Mouse (Mus musculus) limb, embryonic 11.5 days (tissue): ENCODE results near the gene Med4. TPM values are rescaled to one million over a fixed set of nuclear protein-coding genes. Genes with fewer than 3 reads are reported as not detected.

Experiments used
- ATAC-seq: fragments of 200-750 bp; cut with Nextera tagmentation; 2 replicates; pipeline ENCODE4 v1.8.0; 2017; ENCODE audit warnings: low read depth; ENCODE audit not compliant: insufficient number of reproducible peaks, low FRiP score, low TSS enrichment
- DNase-seq: peaks from one replicate; pipeline ENCODE4 v3.0.0-alpha.2; 2015; ENCODE audit warnings: low spot score
- H3K27ac ChIP-seq: fragments of 300-500 bp; sonication (generic); replicated peaks from 2 replicates; pipeline ENCODE4 v1.5.1; 2014; ENCODE audit warnings: low read depth, mild to moderate bottlenecking, low read length
- H3K27me3 ChIP-seq: fragments of 300-500 bp; sonication (generic); 2 replicates; pipeline ENCODE4 v1.6.1; 2014; ENCODE audit warnings: mild to moderate bottlenecking, low read length, mixed read lengths; ENCODE audit not compliant: control insufficient read depth, insufficient read depth
- H3K36me3 ChIP-seq: fragments of 300-500 bp; sonication (generic); 2 replicates; pipeline ENCODE4 v1.6.1; 2014; ENCODE audit warnings: mild to moderate bottlenecking, low read length, moderate library complexity, mixed read lengths; ENCODE audit not compliant: control insufficient read depth, insufficient read depth
- H3K4me1 ChIP-seq: fragments of 300-500 bp; sonication (generic); 2 replicates; pipeline ENCODE4 v1.6.1; 2014; ENCODE audit warnings: low read length, mixed read lengths; ENCODE audit not compliant: control insufficient read depth, insufficient read depth
- H3K4me2 ChIP-seq: fragments of 300-500 bp; sonication (generic); 2 replicates; pipeline ENCODE4 v1.6.1; 2014; ENCODE audit warnings: low read depth, mild to moderate bottlenecking, moderate library complexity; ENCODE audit not compliant: severe bottlenecking
- H3K4me3 ChIP-seq: fragments of 300-500 bp; sonication (generic); 2 replicates; pipeline ENCODE4 v1.5.1; 2014; ENCODE audit warnings: low read depth, low read length
- H3K9ac ChIP-seq: fragments of 300-500 bp; sonication (generic); 2 replicates; pipeline ENCODE4 v1.6.1; 2014; ENCODE audit warnings: mild to moderate bottlenecking, low read length
- H3K9me3 ChIP-seq: fragments of 300-500 bp; sonication (generic); 2 replicates; pipeline ENCODE4 v1.6.1; 2016; ENCODE audit warnings: low read length; ENCODE audit not compliant: control insufficient read depth
- WGBS: fragments of 180-500 bp; shearing (Covaris S2); extraction: QIAGEN DNeasy Blood & Tissue Kit; methylation state at CpG from one replicate; pipeline ENCODE4 v1.1.7; 2014; 5-methylcytosine and 5-hydroxymethylcytosine counted together
- polyA plus RNA-seq: library from polyadenylated mRNA; unstranded; fragments of >200 nt; fragmentation: Nextera tagmentation; extraction: Ambion mirVana; gene quantifications from 2 replicates; pipeline ENCODE4 v1.2.1, GENCODE M21; 2014

Med4 gene
- polyA plus RNA-seq, 1 experiment from 2014 or later: 119 TPM

DNA sequence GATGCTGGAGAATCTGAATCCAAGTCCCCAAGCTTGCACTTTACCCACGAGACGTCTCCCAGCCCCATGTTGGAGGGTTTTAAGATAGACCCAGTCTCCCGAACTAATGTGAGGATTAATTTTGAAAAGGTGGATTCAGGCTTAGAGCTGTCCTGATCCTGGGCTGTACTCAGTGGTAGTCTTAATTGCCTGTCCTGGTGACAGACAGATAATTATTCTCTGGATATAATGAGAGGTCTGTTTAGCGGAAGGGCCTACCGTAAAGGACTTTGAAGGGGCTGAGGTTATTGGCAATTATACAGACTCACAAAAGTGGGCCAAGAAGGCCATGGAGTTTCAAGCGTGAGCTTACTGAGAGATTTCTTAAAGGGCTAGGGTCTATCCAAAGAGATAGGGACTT lies 34.0 kb downstream of the Med4 start:
- no peaks in the 10 kb centered on the region for H3K27me3 ChIP-seq
- DNase-seq (no peak), ATAC-seq (no peak)
- H3K9me3 ChIP-seq: no peaks in the 10 kb centered on the region
- H3K4me2 ChIP-seq: no peak overlapping the region
- no peaks in the 10 kb centered on the region for H3K36me3 ChIP-seq
- H3K4me1 ChIP-seq: no peaks in the 10 kb centered on the region
- H3K9ac ChIP-seq: no peak overlapping the region
- H3K4me3 ChIP-seq: no peak overlapping the region
- no peak overlapping the region for H3K27ac ChIP-seq
- WGBS: 58% methylated on average over 6 of the region's 6 CpGs

DNA sequence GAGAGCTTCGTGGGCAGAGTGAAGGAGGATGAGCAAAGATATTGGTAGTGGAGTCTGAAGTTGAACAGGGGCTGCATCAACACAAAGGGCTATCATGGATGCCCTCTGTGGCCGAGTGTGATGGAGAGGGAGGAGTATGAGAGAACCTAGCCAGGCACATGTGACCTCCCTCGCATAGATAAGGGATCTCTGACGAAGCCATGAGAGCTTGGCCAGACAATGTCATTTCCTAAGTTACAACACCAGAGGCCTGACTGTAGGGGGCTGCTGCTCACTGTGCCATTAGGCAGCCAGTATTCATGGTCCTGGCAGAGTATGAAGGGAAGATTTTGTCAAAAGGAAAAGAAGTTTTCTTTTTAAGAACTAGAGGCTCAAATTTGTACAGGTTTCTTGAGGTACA lies 37.2 kb downstream of the Med4 start:
- H3K27me3 ChIP-seq: no peaks in the 10 kb centered on the region
- no peak overlapping the region for H3K4me3 ChIP-seq
- DNase-seq (no peak), ATAC-seq (no peak)
- no peak overlapping the region for H3K27ac ChIP-seq
- H3K9ac ChIP-seq: no peak overlapping the region
- no peaks in the 10 kb centered on the region for H3K36me3 ChIP-seq
- no peaks in the 10 kb centered on the region for H3K4me1 ChIP-seq
- 64% methylated on average over 4 of the region's 4 CpGs for WGBS
- H3K4me2 ChIP-seq: no peak overlapping the region
- no peaks in the 10 kb centered on the region for H3K9me3 ChIP-seq

DNA sequence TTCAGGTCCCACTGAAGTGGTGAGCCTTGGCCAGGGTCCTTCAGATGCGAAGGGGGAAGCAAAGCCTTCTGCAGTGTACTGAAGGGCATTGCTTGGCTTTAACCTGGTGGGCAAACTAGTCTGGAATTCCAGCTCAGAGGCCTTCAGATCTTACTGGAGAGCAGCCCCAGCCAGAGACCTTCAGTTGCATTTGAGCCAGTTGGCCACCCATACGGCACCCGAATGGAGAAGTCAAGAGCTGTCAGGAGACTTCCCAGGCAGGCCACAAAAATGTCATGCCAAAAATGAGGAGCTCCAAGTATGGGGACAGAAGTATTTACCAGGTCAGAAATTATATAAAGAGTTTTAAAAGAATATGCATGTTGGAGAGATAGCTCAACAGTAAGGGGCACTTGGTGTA lies 38.2 kb downstream of the Med4 start, which contains the start of gene Nudt15:
TSS of gene Nudt15 (minus strand) at position 192 of the 400 bp plus-strand sequence.
- Histone ChIP-seq H3K9me3 (no peaks in the 10 kb centered on the region), H3K4me3 (no peak within 1 kb of the TSS), H3K4me2 (no peak within 1 kb of the TSS), H3K36me3 (no peaks in the 10 kb centered on the region), H3K27me3 (no peaks in the 10 kb centered on the region), H3K9ac (no peak within 1 kb of the TSS), H3K4me1 (no peaks in the 10 kb centered on the region), H3K27ac (no peak within 1 kb of the TSS)
- no peak for ATAC-seq
- WGBS: 94% methylated on average over 3 of the region's 3 CpGs
- no peak for DNase-seq

DNA sequence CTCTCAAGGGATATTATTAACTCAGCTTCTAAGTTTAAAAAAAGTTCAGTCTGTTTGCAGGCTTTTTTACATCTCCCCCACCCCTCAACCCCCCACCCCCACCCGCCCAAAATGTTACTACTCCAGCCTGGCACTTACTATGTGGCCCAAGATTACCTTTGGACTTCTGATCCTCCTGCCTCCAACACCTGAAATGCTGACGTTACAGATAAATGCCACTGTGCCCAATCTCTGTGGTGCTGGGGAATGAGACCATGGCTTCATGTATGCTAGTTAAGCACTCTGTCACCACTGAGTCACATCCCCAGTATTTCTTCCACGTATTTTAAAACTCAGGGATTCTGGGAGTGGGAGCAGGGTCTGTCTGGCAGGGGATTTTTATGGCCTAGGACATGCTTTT lies 40.5 kb downstream of the Med4 start:
- WGBS: 50% methylated on average over 3 of the region's 3 CpGs

GRCm38 (mm10) chr14:73550732-73551131 lies 40.9 kb downstream of the Med4 start:
- WGBS: 63% methylated on average over 8 of the region's 8 CpGs
- no peak for DNase-seq

More for the DNA sequence above, 40.5 kb downstream of the Med4 start:
- no peaks in the 10 kb centered on the region for H3K36me3 ChIP-seq
- DNase-seq: no peak
- H3K4me1 ChIP-seq: peaks cover 4% of the 10 kb centered on the region; the same call in 1 of the 2 replicates
- H3K4me3 ChIP-seq: no peak overlapping the region
- no peaks in the 10 kb centered on the region for H3K9me3 ChIP-seq
- no peak overlapping the region for H3K9ac ChIP-seq
- no peak overlapping the region for H3K27ac ChIP-seq
- H3K4me2 ChIP-seq: no peak overlapping the region
- no peaks in the 10 kb centered on the region for H3K27me3 ChIP-seq
- ATAC-seq: no peak

GRCm38 (mm10) chr14:73551164-73551563 lies 41.3 kb downstream of the Med4 start:
- ATAC-seq (no peak), DNase-seq (no peak)
- H3K4me1 ChIP-seq: peaks cover 4% of the 10 kb centered on the region; the same call in 1 of the 2 replicates
- no peak overlapping the region for H3K4me2 ChIP-seq
- H3K27ac ChIP-seq: no peak overlapping the region
- no peak overlapping the region for H3K9ac ChIP-seq
- H3K36me3 ChIP-seq: 0 out of 2 replicates have a peak, but pooled peaks cover 1% of the 10 kb centered on the region
- no peaks in the 10 kb centered on the region for H3K9me3 ChIP-seq
- 87% methylated on average over 6 of the region's 6 CpGs for WGBS
- no peak overlapping the region for H3K4me3 ChIP-seq
- no peaks in the 10 kb centered on the region for H3K27me3 ChIP-seq

More at GRCm38 (mm10) chr14:73550732-73551131, 40.9 kb downstream of the Med4 start:
- ATAC-seq: no peak
- Histone ChIP-seq H3K4me3 (no peak overlapping the region), H3K36me3 (no peaks in the 10 kb centered on the region), H3K9me3 (no peaks in the 10 kb centered on the region), H3K27ac (no peak overlapping the region), H3K4me1 (peaks cover 4% of the 10 kb centered on the region; the same call in 1 of the 2 replicates), H3K4me2 (no peak overlapping the region), H3K27me3 (no peaks in the 10 kb centered on the region), H3K9ac (no peak overlapping the region)

GRCm38 (mm10) chr14:73552341-73553121 lies 42.7 kb downstream of the Med4 start:
- peak; percentile 98 for DNase-seq
- Histone ChIP-seq H3K9ac (peak overlapping the region; percentile 94), H3K9me3 (no peaks in the 10 kb centered on the region), H3K4me3 (peak overlapping the region; percentile 95), H3K36me3 (0 out of 2 replicates have a peak, but pooled peaks cover 2% of the 10 kb centered on the region), H3K4me1 (peaks cover 4% of the 10 kb centered on the region; the same call in 1 of the 2 replicates), H3K4me2 (peak overlapping the region; percentile 64), H3K27me3 (no peaks in the 10 kb centered on the region), H3K27ac (peak overlapping the region; percentile 69; the same call in 1 of the 2 replicates)
- 4% methylated on average over 61 of the region's 61 CpGs for WGBS
- ATAC-seq: peak; percentile 95

DNA sequence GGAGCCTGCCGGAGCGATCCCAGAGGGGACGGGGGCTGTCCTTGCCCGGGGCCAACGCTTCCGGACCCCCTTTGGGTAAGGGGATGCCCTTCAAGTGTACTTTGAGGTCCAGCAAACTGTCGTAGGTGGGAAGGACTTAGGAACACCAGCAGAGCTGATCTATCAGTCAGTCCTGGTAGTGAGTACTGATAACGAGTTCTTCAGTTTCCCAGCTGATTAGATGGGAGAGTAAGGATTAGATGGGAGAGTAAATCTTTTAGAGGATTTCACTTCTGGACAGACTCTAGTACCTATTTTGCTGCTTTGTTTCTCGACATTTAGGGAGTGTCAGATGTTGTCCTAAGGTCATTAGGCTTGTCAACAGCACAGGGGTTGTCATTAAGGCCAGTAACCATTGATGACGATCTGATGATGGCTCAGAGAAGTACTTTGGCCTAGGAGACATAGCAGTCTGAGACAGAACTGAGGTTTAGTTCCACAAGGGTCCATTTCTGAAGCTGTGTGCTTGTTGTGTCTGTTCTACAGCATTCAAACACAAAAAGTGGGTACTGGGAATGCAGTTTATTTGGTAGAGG lies 43.4 kb downstream of the Med4 start:
- H3K9ac ChIP-seq: peak overlapping the region; percentile 94
- no peak for DNase-seq
- H3K27ac ChIP-seq: peak overlapping the region; percentile 69; the same call in 1 of the 2 replicates
- no peaks in the 10 kb centered on the region for H3K9me3 ChIP-seq
- no peaks in the 10 kb centered on the region for H3K27me3 ChIP-seq
- ATAC-seq: no peak; the same call in 1 of the 2 replicates
- 2% methylated on average over 10 of the region's 10 CpGs for WGBS
- peak overlapping the region; percentile 95 for H3K4me3 ChIP-seq
- H3K4me1 ChIP-seq: peaks cover 4% of the 10 kb centered on the region; the same call in 1 of the 2 replicates
- peak overlapping the region; percentile 64 for H3K4me2 ChIP-seq
- 0 out of 2 replicates have a peak, but pooled peaks cover 2% of the 10 kb centered on the region for H3K36me3 ChIP-seq
